Mouse (Mus musculus) midbrain, embryonic 13.5 days (tissue): Measurements from ENCODE around the gene Coq10a. TPM values are rescaled to one million over a fixed set of nuclear protein-coding genes. Genes with fewer than 3 reads are reported as not detected.

ENCODE experiments used
- ATAC-seq: fragments of 200-750 bp; cut with Nextera tagmentation; 2 replicates; pipeline ENCODE4 v1.8.0; 2017; ENCODE audit warnings: mild to moderate bottlenecking, moderate TSS enrichment, moderate library complexity
- H3K27ac ChIP-seq: fragments of 300-500 bp; sonication (generic); 2 replicates; pipeline ENCODE4 v1.5.1; 2015; ENCODE audit warnings: inconsistent platforms, mild to moderate bottlenecking, moderate library complexity
- H3K27me3 ChIP-seq: fragments of 300-500 bp; sonication (generic); 2 replicates; pipeline ENCODE4 v1.6.1; 2015; ENCODE audit warnings: mild to moderate bottlenecking, inconsistent platforms
- H3K36me3 ChIP-seq: fragments of 300-500 bp; sonication (generic); 2 replicates; pipeline ENCODE4 v1.6.1; 2015; ENCODE audit warnings: mild to moderate bottlenecking, inconsistent platforms
- H3K4me1 ChIP-seq: fragments of 300-500 bp; sonication (generic); replicated peaks from 2 replicates; pipeline ENCODE4 v1.6.1; 2015; ENCODE audit warnings: inconsistent platforms
- H3K4me2 ChIP-seq: fragments of 300-500 bp; sonication (generic); replicated peaks from 2 replicates; pipeline ENCODE4 v1.6.1; 2015; ENCODE audit warnings: moderate library complexity, mild to moderate bottlenecking, inconsistent platforms
- H3K4me3 ChIP-seq: fragments of 300-500 bp; sonication (generic); replicated peaks from 2 replicates; pipeline ENCODE4 v1.5.1; 2015; ENCODE audit warnings: mild to moderate bottlenecking, inconsistent platforms
- H3K9ac ChIP-seq: fragments of 300-500 bp; sonication (generic); replicated peaks from 2 replicates; pipeline ENCODE4 v1.6.1; 2015; ENCODE audit warnings: mild to moderate bottlenecking, inconsistent platforms
- H3K9me3 ChIP-seq: fragments of 300-500 bp; sonication (generic); 2 replicates; pipeline ENCODE4 v1.6.1; 2016; ENCODE audit warnings: mild to moderate bottlenecking, inconsistent platforms
- WGBS: fragments of 180-500 bp; shearing (Covaris S2); methylation state at CpG from one replicate; pipeline ENCODE4 v1.1.7; 2015; 5-methylcytosine and 5-hydroxymethylcytosine counted together
- microRNA-seq: library from miRNA; unstranded; fragments of <30 nt; microRNA quantifications from one replicate; pipeline ENCODE4, GENCODE M21; 2016
- polyA plus RNA-seq: library from polyadenylated mRNA; unstranded; fragments of >200 nt; fragmentation: Nextera tagmentation; extraction: Ambion mirVana; gene quantifications from 2 replicates; pipeline ENCODE4 v1.2.1, GENCODE M21; 2015

The Coq10a gene
- polyA plus RNA-seq, 1 experiment from 2014 or later = 34.3 TPM

- Histone ChIP-seq H3K36me3 (peaks cover 60% of the 10 kb centered on the region), H3K9me3 (no peaks in the 10 kb centered on the region), H3K9ac (peak overlapping the region; percentile 96), H3K27me3 (no peaks in the 10 kb centered on the region), H3K4me1 (peaks cover 20% of the 10 kb centered on the region), H3K4me3 (peak overlapping the region; percentile 85), H3K27ac (peak overlapping the region; percentile 36), H3K4me2 (peak overlapping the region; percentile 91)
- 59% methylated on average over 12 of the region's 12 CpGs for WGBS
- no peak; the same call in 1 of the 2 replicates for ATAC-seq
Measured at GRCm38 (mm10) chr10:128321641-128322040, 47.2 kb downstream of the Coq10a start.

DNA sequence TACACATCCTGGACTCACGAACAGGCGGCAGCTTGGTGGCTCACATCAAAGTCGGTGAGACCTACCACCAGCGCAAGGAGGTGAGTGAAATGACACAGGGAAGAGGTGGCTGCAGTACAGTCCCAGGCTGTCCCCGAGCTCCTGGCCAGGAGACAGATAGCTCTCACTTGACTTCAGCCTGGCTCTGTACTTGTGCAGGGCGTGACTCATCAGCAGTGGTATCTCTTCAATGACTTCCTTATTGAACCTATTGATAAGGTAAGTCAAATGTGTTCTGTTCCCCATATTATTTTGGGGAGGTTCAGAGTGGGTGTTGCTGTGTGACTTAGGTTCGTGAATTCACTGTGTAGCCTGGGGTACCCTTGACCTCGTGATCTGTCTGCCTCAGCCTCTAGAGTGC is 53.2 kb downstream of the Coq10a start:
- no peak for ATAC-seq
- Histone ChIP-seq H3K4me2 (no peak overlapping the region), H3K9ac (no peak overlapping the region), H3K36me3 (peaks cover 92% of the 10 kb centered on the region), H3K4me1 (no peaks in the 10 kb centered on the region), H3K27ac (no peak overlapping the region), H3K9me3 (no peaks in the 10 kb centered on the region), H3K27me3 (no peaks in the 10 kb centered on the region), H3K4me3 (no peak overlapping the region)
- WGBS = 93% methylated on average over 8 of the region's 8 CpGs

Small RNAs within 50 kb of the gene (microRNA-seq; reads per million reads assigned to microRNA genes)
- gene Gm25361 (not detected), gene Gm26308 (not detected), gene Mir6914 (1.0 reads per million), gene Mir6915 (2.1 reads per million, percentile 2 among the genes with 10 or more reads in this experiment)

Other genes starting within 250 kb of the Coq10a start
- 9.8 and 10.9 TPM in 2 replicates for gene Rbms2, start 188.7 kb downstream of the Coq10a start, polyA plus RNA-seq
- 1.1 and 1.4 TPM in 2 replicates for gene Gls2, start 174.5 kb downstream of the Coq10a start, polyA plus RNA-seq
- 19.6 and 21.2 TPM in 2 replicates for gene Spryd4, start 157.2 kb downstream of the Coq10a start, polyA plus RNA-seq
- gene Mip, start 143.2 kb downstream of the Coq10a start, polyA plus RNA-seq = 0.16 and 0.32 TPM in 2 replicates
- gene Timeless, start 136.9 kb downstream of the Coq10a start, polyA plus RNA-seq = 27.7 and 28.6 TPM in 2 replicates
- gene Apon, start 114.9 kb downstream of the Coq10a start, polyA plus RNA-seq = 0.15 and 0.23 TPM in 2 replicates
- not detected in 2 replicates for gene Apof, start 100.3 kb downstream of the Coq10a start, polyA plus RNA-seq
- 19.3 and 20.0 TPM in 2 replicates for gene Stat2, start 98.4 kb downstream of the Coq10a start, polyA plus RNA-seq
- gene Il23a, start 70.2 kb downstream of the Coq10a start, polyA plus RNA-seq = 0.16 TPM in 1 of 2 replicates, not detected in the other
- 28.6 and 30.4 TPM in 2 replicates for gene Pan2, start 65.7 kb downstream of the Coq10a start, polyA plus RNA-seq
- gene Cnpy2, start 46.5 kb downstream of the Coq10a start, polyA plus RNA-seq = 225 and 230 TPM in 2 replicates
- gene Cs, start 31.3 kb downstream of the Coq10a start, polyA plus RNA-seq = 213 and 225 TPM in 2 replicates
- 13.0 and 14.8 TPM in 2 replicates for gene Ankrd52, start 8.1 kb upstream of the Coq10a start, polyA plus RNA-seq
- gene Slc39a5, start 32.2 kb upstream of the Coq10a start, polyA plus RNA-seq = 0.18 and 0.22 TPM in 2 replicates
- gene Nabp2, start 42.5 kb upstream of the Coq10a start, polyA plus RNA-seq = 142 and 153 TPM in 2 replicates
- gene Rnf41, start 42.7 kb upstream of the Coq10a start, polyA plus RNA-seq = 81.5 and 85.9 TPM in 2 replicates
- gene Smarcc2, start 90.3 kb upstream of the Coq10a start, polyA plus RNA-seq = 200 and 212 TPM in 2 replicates
- gene Myl6, start 125.1 kb upstream of the Coq10a start, polyA plus RNA-seq = 836 and 885 TPM in 2 replicates
- 3.4 and 4.3 TPM in 2 replicates for gene Myl6b, start 129.7 kb upstream of the Coq10a start, polyA plus RNA-seq
- 11.6 and 13.7 TPM in 2 replicates for gene Esyt1, start 156.9 kb upstream of the Coq10a start, polyA plus RNA-seq
- 23.3 and 24.2 TPM in 2 replicates for gene Zc3h10, start 178.8 kb upstream of the Coq10a start, polyA plus RNA-seq
- 2,545 and 2,595 TPM in 2 replicates for gene Rpl41, start 180.3 kb upstream of the Coq10a start, polyA plus RNA-seq
- gene Pa2g4, start 197.0 kb upstream of the Coq10a start, polyA plus RNA-seq = 139 TPM in 2 replicates
- gene Erbb3, start 220.7 kb upstream of the Coq10a start, polyA plus RNA-seq = 0.13 and 0.19 TPM in 2 replicates